Mouse (Mus musculus) gonadal fat pad, adult 2 months (tissue): ENCODE data around the gene Zfp319. TPM values are rescaled to one million over a fixed set of nuclear protein-coding genes. Genes with fewer than 3 reads are reported as not detected.
A peak's percentile ranks its signal among the peaks of the same experiment; 100 is the strongest.

Source experiments
- DNase-seq: peaks from one replicate; pipeline ENCODE4 v3.0.0-alpha.2; 2012; ENCODE audit warnings: low read depth
- polyA plus RNA-seq: library from polyadenylated mRNA; depleted of rRNA; stranded (reverse); fragments of >200 nt; gene quantifications from 2 replicates; pipeline ENCODE4 v1.2.3, GENCODE M21; 2012; rRNA removed

Gene Zfp319
- polyA plus RNA-seq, 1 experiment: 6.7 TPM

DNA sequence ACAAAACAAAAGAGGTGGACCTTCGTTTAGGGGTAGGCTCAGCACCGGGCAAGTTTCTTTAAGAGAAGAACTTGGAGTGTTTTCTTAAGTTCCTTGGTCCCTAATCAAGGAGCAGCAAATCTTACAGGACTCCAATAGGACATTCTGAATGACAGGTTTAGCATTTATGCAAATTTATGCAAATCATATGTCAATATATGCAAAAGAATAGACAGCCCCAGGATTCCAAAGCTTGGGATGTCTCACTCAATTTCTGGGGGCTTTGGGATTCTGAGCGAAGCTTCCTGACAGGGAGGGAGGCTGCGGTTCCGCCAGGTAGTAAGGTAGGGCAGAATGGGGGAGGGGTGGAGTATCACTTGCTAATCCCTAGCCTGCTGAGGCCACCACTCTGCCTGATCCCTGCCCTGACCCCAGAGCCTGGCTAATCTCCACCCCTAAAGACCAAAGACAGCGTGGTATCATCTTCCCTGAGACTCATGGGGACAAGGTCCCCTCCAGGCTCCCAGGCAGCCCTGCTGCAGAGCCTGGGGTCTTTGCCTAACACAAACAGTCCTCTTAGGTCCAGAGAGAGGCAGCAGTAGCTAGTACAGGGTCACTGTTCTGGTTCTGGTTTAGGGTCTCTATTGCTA lies 21.3 kb downstream of the Zfp319 start, which contains the start of gene Tepp:
TSS of gene Tepp (plus strand) at position 225 of the 629 bp plus-strand sequence.
- DNase-seq: no peak

DNA sequence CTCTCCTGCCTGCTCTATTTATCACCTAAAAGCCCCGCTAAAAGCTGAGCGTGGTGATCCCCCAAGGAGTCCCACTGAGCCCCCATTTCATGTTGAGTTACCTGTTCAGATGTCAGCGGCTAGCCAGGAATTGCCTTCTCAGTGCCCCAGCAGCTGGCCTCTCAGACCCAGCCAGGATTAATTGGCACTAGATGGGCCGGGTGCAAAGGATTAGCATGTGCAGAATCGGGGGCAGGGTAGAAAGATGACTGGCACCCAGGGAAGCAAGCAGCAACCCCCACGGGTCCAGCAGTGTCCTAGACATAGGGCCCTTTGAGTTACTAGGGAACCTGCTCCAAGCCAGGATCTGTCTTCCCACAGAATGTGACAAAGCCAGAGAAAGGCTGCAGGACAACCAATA lies 25.3 kb downstream of the Zfp319 start, which contains the start of gene Cngb1:
TSS of gene Cngb1 (minus strand) at position 155 of the 400 bp plus-strand sequence.
- no peak for DNase-seq

DNA sequence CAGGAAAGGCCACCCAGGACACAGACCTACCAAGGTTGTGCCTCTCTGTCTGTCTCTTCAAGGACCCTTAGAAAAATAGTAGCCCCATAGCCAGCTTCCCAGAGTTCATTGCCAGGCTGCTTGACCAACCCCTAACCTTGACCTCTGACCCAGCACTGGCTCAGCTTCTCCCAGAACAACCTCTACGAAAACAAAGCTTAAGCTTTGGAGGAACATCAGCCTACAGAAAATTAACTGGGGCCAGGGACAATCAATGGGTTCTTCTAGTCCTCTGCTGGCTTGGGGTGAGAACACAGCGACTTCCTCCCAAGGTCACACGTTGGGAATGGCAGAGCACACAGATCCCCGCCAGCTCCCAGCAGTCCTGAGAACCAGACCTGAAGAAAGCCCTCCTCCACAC lies 26.2 kb downstream of the Zfp319 start:
- no peak for DNase-seq

DNA sequence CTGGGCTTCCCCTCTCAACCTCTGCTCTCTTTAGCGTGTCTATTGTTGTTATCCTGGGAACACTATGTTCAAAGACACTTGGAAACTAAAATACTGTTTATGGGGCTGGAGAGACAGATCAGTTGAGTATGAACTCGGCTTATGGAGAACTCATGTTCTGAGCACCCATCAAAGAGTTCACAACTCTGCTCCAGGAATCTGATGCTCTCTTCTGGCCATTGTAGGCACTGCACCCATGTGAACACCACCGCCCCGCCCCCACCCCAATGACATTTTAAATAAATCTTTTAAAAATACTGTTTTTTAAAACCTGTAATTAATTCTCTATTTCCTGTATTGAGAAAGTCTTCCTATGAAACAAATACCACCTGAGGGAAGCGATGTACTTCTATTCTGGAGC lies 29.3 kb downstream of the Zfp319 start:
- no peak for DNase-seq

DNA sequence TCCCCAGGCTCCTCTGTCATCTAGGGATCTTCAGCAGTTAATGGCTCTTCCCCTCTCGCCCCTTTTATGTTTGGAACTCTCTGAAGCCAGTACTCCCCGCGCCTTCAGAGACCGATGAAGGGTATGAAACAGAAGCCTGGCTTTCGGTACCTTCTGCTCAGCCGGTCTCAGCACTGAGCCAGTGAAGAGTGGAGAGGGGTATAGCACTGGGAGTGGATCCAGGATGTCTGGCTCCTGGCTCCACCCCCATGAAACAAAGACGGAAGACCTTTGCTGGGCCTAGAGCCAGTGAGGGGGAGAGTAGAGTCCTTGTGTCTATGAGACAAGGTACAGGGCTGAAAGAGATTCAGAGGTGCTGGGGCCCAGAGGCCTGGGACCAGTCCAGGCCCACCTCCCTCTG lies 37.9 kb downstream of the Zfp319 start:
- no peak for DNase-seq

DNA sequence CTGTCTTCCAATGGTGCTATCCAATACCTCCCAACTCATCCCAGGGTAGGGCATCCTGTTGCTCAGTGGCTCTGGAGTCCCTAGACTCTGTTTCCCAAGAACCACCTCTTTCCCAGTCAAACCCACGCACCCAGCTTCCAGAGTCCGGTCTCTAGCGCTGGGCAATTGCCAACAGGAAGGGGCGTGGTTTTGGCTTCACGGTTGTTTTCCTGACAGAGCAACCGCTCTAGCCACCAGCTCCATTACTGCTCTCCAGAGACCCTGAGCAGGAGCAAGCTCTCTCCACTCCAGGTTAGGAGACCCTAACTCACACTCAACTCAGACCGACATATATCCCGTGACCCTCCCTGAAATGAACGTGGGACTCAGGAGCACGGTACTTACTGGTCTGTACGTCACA lies 38.6 kb downstream of the Zfp319 start:
- peak; percentile 51 for DNase-seq

DNA sequence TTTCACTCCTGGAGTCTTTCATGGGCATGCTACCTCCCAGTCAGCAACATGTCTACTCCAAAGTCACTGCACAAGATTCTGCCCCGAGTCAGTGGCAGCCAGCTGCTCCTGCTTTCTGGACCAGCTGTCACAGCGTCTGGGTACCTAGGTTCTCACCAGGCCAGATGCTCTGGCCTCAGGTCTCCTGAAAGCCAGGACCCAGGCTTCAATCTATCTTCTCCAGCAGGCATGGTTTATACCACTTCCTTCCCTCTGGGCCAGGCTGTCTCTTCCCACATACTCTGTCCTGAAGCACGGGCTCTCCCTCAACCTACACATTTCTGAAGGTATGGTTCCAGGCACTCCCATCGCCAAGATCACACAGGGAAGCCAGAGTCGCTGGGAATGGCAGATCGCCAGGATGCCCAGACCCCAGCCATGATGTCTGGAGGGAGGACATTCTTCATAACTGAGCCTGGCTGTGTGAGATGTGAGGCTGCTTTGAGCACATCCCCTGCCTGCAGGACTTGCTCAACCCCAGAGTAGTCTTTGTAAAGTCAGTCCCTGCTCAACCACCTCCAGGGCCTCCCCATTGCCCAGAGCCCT lies 42.6 kb downstream of the Zfp319 start:
- no peak for DNase-seq

DNA sequence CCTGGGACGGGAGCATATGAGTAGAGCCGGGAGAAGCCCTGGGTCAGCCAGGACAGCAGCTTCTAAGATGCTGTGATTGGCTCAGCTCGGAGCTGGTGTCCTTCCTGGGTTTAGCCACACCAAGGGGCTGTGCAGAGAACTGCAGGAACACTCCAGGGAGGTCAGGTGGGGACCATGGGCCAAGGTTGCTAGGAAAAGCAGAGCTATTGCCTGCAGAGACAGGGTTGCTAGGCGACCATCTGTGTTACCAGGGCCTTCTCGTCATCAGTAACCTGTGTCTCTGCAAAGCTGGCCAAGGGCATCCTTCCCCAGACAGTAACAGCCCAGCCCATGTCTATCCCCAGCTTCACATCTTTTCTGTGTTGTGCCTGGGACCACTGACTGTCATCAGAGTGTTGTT lies 50.3 kb downstream of the Zfp319 start:
- no peak for DNase-seq

Other genes starting within 250 kb of the Zfp319 start
- gene Kifc3, start 129.1 kb downstream of the Zfp319 start, polyA plus RNA-seq: 34.9 and 39.4 TPM in 2 replicates
- 0.99 and 1.3 TPM in 2 replicates for gene Cngb1, start 25.4 kb downstream of the Zfp319 start, polyA plus RNA-seq
- 0.90 and 2.1 TPM in 2 replicates for gene Tepp, start 21.4 kb downstream of the Zfp319 start, polyA plus RNA-seq
- 26.5 and 30.5 TPM in 2 replicates for gene Usb1, start 334 bp upstream of the Zfp319 start, polyA plus RNA-seq
- 11.1 and 12.2 TPM in 2 replicates for gene Mmp15, start 20.3 kb upstream of the Zfp319 start, polyA plus RNA-seq
- gene Cfap20, start 102.9 kb upstream of the Zfp319 start, polyA plus RNA-seq: 51.7 and 52.4 TPM in 2 replicates
- 18.2 and 22.7 TPM in 2 replicates for gene Csnk2a2, start 158.1 kb upstream of the Zfp319 start, polyA plus RNA-seq
- gene Ccdc113, start 202.1 kb upstream of the Zfp319 start, polyA plus RNA-seq: 0.36 and 1.4 TPM in 2 replicates
- gene Prss54, start 244.4 kb upstream of the Zfp319 start, polyA plus RNA-seq: 0.49 and 0.55 TPM in 2 replicates